Mouse (Mus musculus): ENCODE data around the gene Gfi1b. TPM values are rescaled to one million over a fixed set of nuclear protein-coding genes. Genes with fewer than 3 reads are reported as not detected.

Gfi1b gene
- polyA plus RNA-seq, 1 experiment from 2014 or later = not detected

GRCm38 (mm10) chr2:28628053-28628452 is 6.3 kb upstream of the Gfi1b start:
- Histone ChIP-seq H3K9ac (replicated peaks; ENCODE audit: low read depth, low read length) (no peak overlapping the region), H3K27me3 (replicated peaks; ENCODE audit: control insufficient read depth, insufficient read depth, low read length) (0 out of 2 replicates have a peak, but pooled peaks cover 2% of the 10 kb centered on the region), H3K4me2 (ENCODE audit: low read length) (no peak overlapping the region), H3K9me3 (ENCODE audit: control insufficient read depth, low read length) (no peaks in the 10 kb centered on the region), H3K4me3 (replicated peaks; ENCODE audit: low read length) (no peak overlapping the region), H3K4me1 (replicated peaks; ENCODE audit: control insufficient read depth, insufficient read depth, low read length) (no peaks in the 10 kb centered on the region), H3K36me3 (ENCODE audit: control insufficient read depth, insufficient read depth) (no peaks in the 10 kb centered on the region), H3K27ac (ENCODE audit: low read length) (no peak overlapping the region)
- ATAC-seq = no peak
- WGBS = 58% methylated on average over 2 of the region's 2 CpGs

DNA sequence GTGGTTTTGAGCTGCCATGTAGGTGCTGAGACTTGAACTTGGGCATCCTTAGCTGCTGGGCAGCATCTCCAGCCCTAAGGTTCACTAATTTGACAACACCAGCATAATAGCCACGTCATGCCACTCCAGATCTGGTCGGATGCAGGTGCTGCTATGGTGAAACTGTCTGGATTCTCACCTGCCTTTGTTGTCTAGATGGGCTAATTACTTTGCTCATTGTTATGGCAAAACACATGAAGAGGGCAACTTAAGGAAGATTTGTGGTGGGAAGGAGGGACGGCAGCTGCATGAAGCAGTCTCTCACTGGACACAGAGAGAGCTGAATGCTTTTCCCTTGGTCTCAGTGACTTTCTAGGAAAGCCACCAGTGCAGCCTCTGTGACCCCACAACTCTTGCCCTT is 4.3 kb upstream of the Gfi1b start:
- no peaks in the 10 kb centered on the region for H3K4me1 ChIP-seq (replicated peaks; ENCODE audit: control insufficient read depth, insufficient read depth, low read length)
- ATAC-seq = no peak
- 78% methylated on average over 3 of the region's 3 CpGs for WGBS

GRCm38 (mm10) chr2:28624870-28625269 is 3.1 kb upstream of the Gfi1b start:
- Histone ChIP-seq H3K4me2 (ENCODE audit: low read length) (no peak overlapping the region), H3K9ac (replicated peaks; ENCODE audit: low read depth, low read length) (no peak overlapping the region), H3K4me3 (replicated peaks; ENCODE audit: low read length) (no peak overlapping the region), H3K9me3 (ENCODE audit: control insufficient read depth, low read length) (no peaks in the 10 kb centered on the region), H3K4me1 (replicated peaks; ENCODE audit: control insufficient read depth, insufficient read depth, low read length) (no peaks in the 10 kb centered on the region), H3K27me3 (replicated peaks; ENCODE audit: control insufficient read depth, insufficient read depth, low read length) (peaks cover 16% of the 10 kb centered on the region), H3K27ac (ENCODE audit: low read length) (no peak overlapping the region), H3K36me3 (ENCODE audit: control insufficient read depth, insufficient read depth) (no peaks in the 10 kb centered on the region)
- ATAC-seq = no peak
- WGBS = 88% methylated on average over 3 of the region's 3 CpGs

More for the DNA sequence above, 4.3 kb upstream of the Gfi1b start:
- H3K9ac ChIP-seq (replicated peaks; ENCODE audit: low read depth, low read length) = no peak overlapping the region
- no peaks in the 10 kb centered on the region for H3K9me3 ChIP-seq (ENCODE audit: control insufficient read depth, low read length)
- H3K4me2 ChIP-seq (ENCODE audit: low read length) = no peak overlapping the region
- peaks cover 12% of the 10 kb centered on the region for H3K27me3 ChIP-seq (replicated peaks; ENCODE audit: control insufficient read depth, insufficient read depth, low read length)
- no peaks in the 10 kb centered on the region for H3K36me3 ChIP-seq (ENCODE audit: control insufficient read depth, insufficient read depth)
- no peak overlapping the region for H3K4me3 ChIP-seq (replicated peaks; ENCODE audit: low read length)
- H3K27ac ChIP-seq (ENCODE audit: low read length) = no peak overlapping the region

GRCm38 (mm10) chr2:28622521-28623124 is 841 bp upstream of the Gfi1b start:
- Histone ChIP-seq H3K27me3 (replicated peaks; ENCODE audit: control insufficient read depth, insufficient read depth, low read length) (peaks cover 16% of the 10 kb centered on the region), H3K4me2 (ENCODE audit: low read length) (no peak overlapping the region), H3K9ac (replicated peaks; ENCODE audit: low read depth, low read length) (no peak overlapping the region), H3K9me3 (ENCODE audit: control insufficient read depth, low read length) (no peaks in the 10 kb centered on the region), H3K4me3 (replicated peaks; ENCODE audit: low read length) (no peak overlapping the region), H3K4me1 (replicated peaks; ENCODE audit: control insufficient read depth, insufficient read depth, low read length) (no peaks in the 10 kb centered on the region), H3K36me3 (ENCODE audit: control insufficient read depth, insufficient read depth) (no peaks in the 10 kb centered on the region), H3K27ac (ENCODE audit: low read length) (no peak overlapping the region)
- no peak for ATAC-seq
- WGBS = 24% methylated on average over 10 of the region's 10 CpGs

GRCm38 (mm10) chr2:28621111-28621510 is 671 bp downstream of the Gfi1b start:
- no peak for ATAC-seq
- H3K9ac ChIP-seq (replicated peaks; ENCODE audit: low read depth, low read length) = no peak overlapping the region
- H3K9me3 ChIP-seq (ENCODE audit: control insufficient read depth, low read length) = no peaks in the 10 kb centered on the region
- H3K4me3 ChIP-seq (replicated peaks; ENCODE audit: low read length) = no peak overlapping the region
- peaks cover 16% of the 10 kb centered on the region for H3K27me3 ChIP-seq (replicated peaks; ENCODE audit: control insufficient read depth, insufficient read depth, low read length)
- no peaks in the 10 kb centered on the region for H3K4me1 ChIP-seq (replicated peaks; ENCODE audit: control insufficient read depth, insufficient read depth, low read length)
- no peaks in the 10 kb centered on the region for H3K36me3 ChIP-seq (ENCODE audit: control insufficient read depth, insufficient read depth)
- H3K27ac ChIP-seq (ENCODE audit: low read length) = no peak overlapping the region
- 23% methylated on average over 2 of the region's 2 CpGs for WGBS
- no peak overlapping the region for H3K4me2 ChIP-seq (ENCODE audit: low read length)

- Histone ChIP-seq H3K9me3 (ENCODE audit: control insufficient read depth, low read length) (no peaks in the 10 kb centered on the region), H3K36me3 (ENCODE audit: control insufficient read depth, insufficient read depth) (no peaks in the 10 kb centered on the region), H3K9ac (replicated peaks; ENCODE audit: low read depth, low read length) (no peak overlapping the region), H3K27me3 (replicated peaks; ENCODE audit: control insufficient read depth, insufficient read depth, low read length) (peaks cover 16% of the 10 kb centered on the region), H3K4me3 (replicated peaks; ENCODE audit: low read length) (no peak overlapping the region), H3K4me2 (ENCODE audit: low read length) (no peak overlapping the region), H3K27ac (ENCODE audit: low read length) (no peak overlapping the region), H3K4me1 (replicated peaks; ENCODE audit: control insufficient read depth, insufficient read depth, low read length) (no peaks in the 10 kb centered on the region)
- no peak for ATAC-seq
- WGBS = 58% methylated on average over 10 of the region's 10 CpGs
Observed at GRCm38 (mm10) chr2:28620522-28620921, 1.3 kb downstream of the Gfi1b start.

- no peak overlapping the region for H3K9ac ChIP-seq (replicated peaks; ENCODE audit: low read depth, low read length)
- no peak overlapping the region for H3K27ac ChIP-seq (ENCODE audit: low read length)
- no peak overlapping the region for H3K4me2 ChIP-seq (ENCODE audit: low read length)
- peaks cover 19% of the 10 kb centered on the region for H3K27me3 ChIP-seq (replicated peaks; ENCODE audit: control insufficient read depth, insufficient read depth, low read length)
- no peak overlapping the region for H3K4me3 ChIP-seq (replicated peaks; ENCODE audit: low read length)
- H3K4me1 ChIP-seq (replicated peaks; ENCODE audit: control insufficient read depth, insufficient read depth, low read length) = no peaks in the 10 kb centered on the region
- WGBS = 84% methylated on average over 6 of the region's 6 CpGs
- no peak for ATAC-seq
- H3K9me3 ChIP-seq (ENCODE audit: control insufficient read depth, low read length) = no peaks in the 10 kb centered on the region
- no peaks in the 10 kb centered on the region for H3K36me3 ChIP-seq (ENCODE audit: control insufficient read depth, insufficient read depth)
Observed at GRCm38 (mm10) chr2:28619369-28619768, 2.4 kb downstream of the Gfi1b start.

GRCm38 (mm10) chr2:28618777-28619336 is 2.9 kb downstream of the Gfi1b start:
- 88% methylated on average over 6 of the region's 6 CpGs for WGBS
- H3K27ac ChIP-seq (ENCODE audit: low read length) = no peak overlapping the region
- no peaks in the 10 kb centered on the region for H3K4me1 ChIP-seq (replicated peaks; ENCODE audit: control insufficient read depth, insufficient read depth, low read length)
- no peak overlapping the region for H3K4me3 ChIP-seq (replicated peaks; ENCODE audit: low read length)
- H3K27me3 ChIP-seq (replicated peaks; ENCODE audit: control insufficient read depth, insufficient read depth, low read length) = peaks cover 19% of the 10 kb centered on the region
- no peak for ATAC-seq
- H3K9ac ChIP-seq (replicated peaks; ENCODE audit: low read depth, low read length) = no peak overlapping the region
- no peaks in the 10 kb centered on the region for H3K36me3 ChIP-seq (ENCODE audit: control insufficient read depth, insufficient read depth)
- H3K4me2 ChIP-seq (ENCODE audit: low read length) = no peak overlapping the region
- no peaks in the 10 kb centered on the region for H3K9me3 ChIP-seq (ENCODE audit: control insufficient read depth, low read length)

GRCm38 (mm10) chr2:28617498-28618486 is 4.0 kb downstream of the Gfi1b start:
- H3K9me3 ChIP-seq (ENCODE audit: control insufficient read depth, low read length) = no peaks in the 10 kb centered on the region
- WGBS = 72% methylated on average over 8 of the region's 8 CpGs
- no peak overlapping the region for H3K4me2 ChIP-seq (ENCODE audit: low read length)
- H3K27ac ChIP-seq (ENCODE audit: low read length) = no peak overlapping the region
- H3K36me3 ChIP-seq (ENCODE audit: control insufficient read depth, insufficient read depth) = no peaks in the 10 kb centered on the region
- ATAC-seq = no peak
- peaks cover 16% of the 10 kb centered on the region for H3K27me3 ChIP-seq (replicated peaks; ENCODE audit: control insufficient read depth, insufficient read depth, low read length)
- H3K9ac ChIP-seq (replicated peaks; ENCODE audit: low read depth, low read length) = no peak overlapping the region
- no peaks in the 10 kb centered on the region for H3K4me1 ChIP-seq (replicated peaks; ENCODE audit: control insufficient read depth, insufficient read depth, low read length)
- H3K4me3 ChIP-seq (replicated peaks; ENCODE audit: low read length) = no peak overlapping the region

All from forebrain, embryonic 16.5 days (tissue).